Comparison of ENCODE assay signal across 25 mouse cellular contexts in genomic region chr2:70551446-70551845, GRCm38 (mm10). TPM values are rescaled to one million over a fixed set of nuclear protein-coding genes. Genes with fewer than 3 reads are reported as not detected.
"Had no signal": no experiment of that assay in that cellular context is flagged by ENCODE, and none has a peak within 500 bp of the region (broad histone marks: within the 10 kb centered on the region; RNA-seq: fewer than 3 reads in every experiment).

No protein-coding gene starts in this region.

- H3K27ac ChIP-seq: kidney, embryonic 15.5 days; left cerebral cortex, adult 2 months; liver, embryonic 13.5 days; midbrain, embryonic 12.5 days; midbrain, embryonic 15.5 days; neural tube, embryonic 12.5 days; neural tube, embryonic 15.5 days; stomach, postnatal 0 days had no signal

- H3K36me3 ChIP-seq: kidney, embryonic 15.5 days; liver, embryonic 13.5 days; midbrain, embryonic 12.5 days; midbrain, embryonic 15.5 days; neural tube, embryonic 12.5 days; neural tube, embryonic 15.5 days had no signal

- H3K4me1 ChIP-seq: kidney, embryonic 15.5 days; liver, embryonic 13.5 days; midbrain, embryonic 12.5 days; midbrain, embryonic 15.5 days; neural tube, embryonic 12.5 days; neural tube, embryonic 15.5 days had no signal

- DNase-seq: kidney, adult 8-10 months; kidney, postnatal 10 days; kidney, postnatal 36 days; layer of hippocampus, postnatal 36 days; liver, embryonic 13.5 days; lung, adult 2 months; lung, postnatal 14 days; lung, postnatal 4 days; retina, postnatal 1 day; right cerebral cortex, postnatal 25 days; thymus, adult 2 months; thymus, postnatal 14 days; thymus, postnatal 4 days had no signal

- H3K4me3 ChIP-seq: kidney, embryonic 15.5 days; left cerebral cortex, adult 2 months; liver, embryonic 13.5 days; midbrain, embryonic 12.5 days; midbrain, embryonic 15.5 days; neural tube, embryonic 12.5 days; neural tube, embryonic 15.5 days had no signal

- H3K27me3 ChIP-seq: liver, embryonic 13.5 days; midbrain, embryonic 12.5 days; midbrain, embryonic 15.5 days; neural tube, embryonic 12.5 days; neural tube, embryonic 15.5 days had no signal

- H3K9me3 ChIP-seq: kidney, embryonic 15.5 days; liver, embryonic 13.5 days; midbrain, embryonic 12.5 days; midbrain, embryonic 15.5 days; neural tube, embryonic 12.5 days; neural tube, embryonic 15.5 days had no signal

RNA-seq across cellular contexts. Expression of gene Gad1, which starts 1.4 kb away (rescaled TPM):
- total RNA-seq: liver, adult 2 months; megakaryocyte progenitor cell, adult 5-6 weeks; megakaryocyte-erythroid progenitor cell, adult 5-6 weeks had no signal
- polyA plus RNA-seq: liver, adult 2 months had no signal

RNA-seq across cellular contexts. Expression of gene Erich2, which starts 42.8 kb away (rescaled TPM):
- total RNA-seq: liver, adult 2 months; megakaryocyte progenitor cell, adult 5-6 weeks; megakaryocyte-erythroid progenitor cell, adult 5-6 weeks had no signal
- polyA plus RNA-seq: limb, embryonic 11.5 days; liver, adult 2 months; liver, embryonic 13.5 days; liver, embryonic 16.5 days had no signal
